Mouse (Mus musculus): ENCODE data around the gene Ttyh1. TPM values are rescaled to one million over a fixed set of nuclear protein-coding genes. Genes with fewer than 3 reads are reported as not detected.
A peak's percentile ranks its signal among the peaks of the same experiment; 100 is the strongest.

The Ttyh1 gene
- polyA plus RNA-seq (2014; fragmentation: Nextera tagmentation; extraction: Ambion mirVana) = 61.0 and 66.6 TPM in 2 replicates

- peak within 1 kb of the TSS; percentile 63 for H3K4me2 ChIP-seq (replicated peaks; ENCODE audit: low read depth, low read length)
- ATAC-seq (ENCODE audit: low FRiP score) = peak; percentile 6; the same call in 1 of the 2 replicates
- H3K4me1 ChIP-seq (replicated peaks; ENCODE audit: control insufficient read depth, insufficient read depth, low read length) = peaks cover 4% of the 10 kb centered on the region
- peak; percentile 79 for DNase-seq (ENCODE audit: low spot score)
- H3K9ac ChIP-seq (ENCODE audit: low read depth, low read length) = peak within 1 kb of the TSS; percentile 83
- peak within 1 kb of the TSS; percentile 61 for H3K4me3 ChIP-seq (ENCODE audit: low read depth, low read length)
- no peaks in the 10 kb centered on the region for H3K36me3 ChIP-seq (ENCODE audit: control insufficient read depth, insufficient read depth, low read length)
- peak within 1 kb of the TSS; percentile 94 for H3K27ac ChIP-seq (ENCODE audit: low read depth, low read length)
- no peaks in the 10 kb centered on the region for H3K9me3 ChIP-seq (ENCODE audit: control insufficient read depth, low read length)
- H3K27me3 ChIP-seq (ENCODE audit: control insufficient read depth, insufficient read depth, low read length) = no peaks in the 10 kb centered on the region
- WGBS = 1% methylated on average over 33 of the region's 37 CpGs
Measured at GRCm38 (mm10) chr7:4119344-4119902, at the start of gene Ttyh1. Gene Ttyh1 (plus strand): TSS chr7:4119408.

- WGBS = 90% methylated on average over 6 of the region's 6 CpGs
Measured at GRCm38 (mm10) chr7:4071066-4071465, 48.1 kb upstream of the Ttyh1 start.

GRCm38 (mm10) chr7:4073144-4073543, 46.1 kb upstream of the Ttyh1 start:
- Histone ChIP-seq H3K27me3 (ENCODE audit: control insufficient read depth, insufficient read depth, low read length) (no peaks in the 10 kb centered on the region), H3K4me3 (ENCODE audit: low read depth, low read length) (no peak overlapping the region), H3K36me3 (ENCODE audit: control insufficient read depth, insufficient read depth, low read length) (no peaks in the 10 kb centered on the region), H3K9ac (ENCODE audit: low read depth, low read length) (no peak overlapping the region), H3K4me2 (replicated peaks; ENCODE audit: low read depth, low read length) (no peak overlapping the region), H3K9me3 (ENCODE audit: control insufficient read depth, low read length) (no peaks in the 10 kb centered on the region), H3K4me1 (replicated peaks; ENCODE audit: control insufficient read depth, insufficient read depth, low read length) (no peaks in the 10 kb centered on the region), H3K27ac (ENCODE audit: low read depth, low read length) (no peak overlapping the region)
- ATAC-seq (ENCODE audit: low FRiP score) (no peak), DNase-seq (ENCODE audit: low spot score) (no peak)
- 85% methylated on average over 3 of the region's 3 CpGs for WGBS

More at GRCm38 (mm10) chr7:4071066-4071465, 48.1 kb upstream of the Ttyh1 start:
- no peak for ATAC-seq (ENCODE audit: low FRiP score)
- Histone ChIP-seq H3K27me3 (ENCODE audit: control insufficient read depth, insufficient read depth, low read length) (no peaks in the 10 kb centered on the region), H3K9me3 (ENCODE audit: control insufficient read depth, low read length) (no peaks in the 10 kb centered on the region), H3K4me1 (replicated peaks; ENCODE audit: control insufficient read depth, insufficient read depth, low read length) (no peaks in the 10 kb centered on the region), H3K4me2 (replicated peaks; ENCODE audit: low read depth, low read length) (no peak overlapping the region), H3K27ac (ENCODE audit: low read depth, low read length) (no peak overlapping the region), H3K9ac (ENCODE audit: low read depth, low read length) (no peak overlapping the region), H3K36me3 (ENCODE audit: control insufficient read depth, insufficient read depth, low read length) (no peaks in the 10 kb centered on the region), H3K4me3 (ENCODE audit: low read depth, low read length) (no peak overlapping the region)
- no peak for DNase-seq (ENCODE audit: low spot score)

GRCm38 (mm10) chr7:4079511-4079910, 39.7 kb upstream of the Ttyh1 start:
- 92% methylated on average over 7 of the region's 7 CpGs for WGBS

GRCm38 (mm10) chr7:4080552-4080951, 38.7 kb upstream of the Ttyh1 start:
- DNase-seq (ENCODE audit: low spot score) (no peak), ATAC-seq (ENCODE audit: low FRiP score) (no peak)
- no peaks in the 10 kb centered on the region for H3K27me3 ChIP-seq (ENCODE audit: control insufficient read depth, insufficient read depth, low read length)
- no peak overlapping the region for H3K27ac ChIP-seq (ENCODE audit: low read depth, low read length)
- no peak overlapping the region for H3K4me3 ChIP-seq (ENCODE audit: low read depth, low read length)
- H3K36me3 ChIP-seq (ENCODE audit: control insufficient read depth, insufficient read depth, low read length) = no peaks in the 10 kb centered on the region
- no peaks in the 10 kb centered on the region for H3K9me3 ChIP-seq (ENCODE audit: control insufficient read depth, low read length)
- 84% methylated on average over 4 of the region's 4 CpGs for WGBS
- H3K4me2 ChIP-seq (replicated peaks; ENCODE audit: low read depth, low read length) = no peak overlapping the region
- H3K9ac ChIP-seq (ENCODE audit: low read depth, low read length) = no peak overlapping the region
- H3K4me1 ChIP-seq (replicated peaks; ENCODE audit: control insufficient read depth, insufficient read depth, low read length) = no peaks in the 10 kb centered on the region

More at GRCm38 (mm10) chr7:4079511-4079910, 39.7 kb upstream of the Ttyh1 start:
- Histone ChIP-seq H3K27ac (ENCODE audit: low read depth, low read length) (no peak overlapping the region), H3K9ac (ENCODE audit: low read depth, low read length) (no peak overlapping the region), H3K4me1 (replicated peaks; ENCODE audit: control insufficient read depth, insufficient read depth, low read length) (no peaks in the 10 kb centered on the region), H3K27me3 (ENCODE audit: control insufficient read depth, insufficient read depth, low read length) (no peaks in the 10 kb centered on the region), H3K4me3 (ENCODE audit: low read depth, low read length) (no peak overlapping the region), H3K36me3 (ENCODE audit: control insufficient read depth, insufficient read depth, low read length) (no peaks in the 10 kb centered on the region), H3K9me3 (ENCODE audit: control insufficient read depth, low read length) (no peaks in the 10 kb centered on the region), H3K4me2 (replicated peaks; ENCODE audit: low read depth, low read length) (no peak overlapping the region)
- ATAC-seq (ENCODE audit: low FRiP score) = no peak
- no peak for DNase-seq (ENCODE audit: low spot score)

GRCm38 (mm10) chr7:4081706-4082105, 37.5 kb upstream of the Ttyh1 start:
- H3K36me3 ChIP-seq (ENCODE audit: control insufficient read depth, insufficient read depth, low read length) = no peaks in the 10 kb centered on the region
- no peak overlapping the region for H3K4me2 ChIP-seq (replicated peaks; ENCODE audit: low read depth, low read length)
- no peak overlapping the region for H3K9ac ChIP-seq (ENCODE audit: low read depth, low read length)
- no peak overlapping the region for H3K4me3 ChIP-seq (ENCODE audit: low read depth, low read length)
- no peak for DNase-seq (ENCODE audit: low spot score)
- H3K9me3 ChIP-seq (ENCODE audit: control insufficient read depth, low read length) = no peaks in the 10 kb centered on the region
- ATAC-seq (ENCODE audit: low FRiP score) = no peak
- no peaks in the 10 kb centered on the region for H3K4me1 ChIP-seq (replicated peaks; ENCODE audit: control insufficient read depth, insufficient read depth, low read length)
- H3K27ac ChIP-seq (ENCODE audit: low read depth, low read length) = no peak overlapping the region
- no peaks in the 10 kb centered on the region for H3K27me3 ChIP-seq (ENCODE audit: control insufficient read depth, insufficient read depth, low read length)

- WGBS = 69% methylated on average over 2 of the region's 2 CpGs
- H3K4me1 ChIP-seq (replicated peaks; ENCODE audit: control insufficient read depth, insufficient read depth, low read length) = no peaks in the 10 kb centered on the region
- no peaks in the 10 kb centered on the region for H3K36me3 ChIP-seq (ENCODE audit: control insufficient read depth, insufficient read depth, low read length)
- H3K27me3 ChIP-seq (ENCODE audit: control insufficient read depth, insufficient read depth, low read length) = no peaks in the 10 kb centered on the region
- no peak overlapping the region for H3K4me2 ChIP-seq (replicated peaks; ENCODE audit: low read depth, low read length)
- H3K9ac ChIP-seq (ENCODE audit: low read depth, low read length) = no peak overlapping the region
- no peak for DNase-seq (ENCODE audit: low spot score)
- no peak overlapping the region for H3K27ac ChIP-seq (ENCODE audit: low read depth, low read length)
- H3K4me3 ChIP-seq (ENCODE audit: low read depth, low read length) = no peak overlapping the region
- no peaks in the 10 kb centered on the region for H3K9me3 ChIP-seq (ENCODE audit: control insufficient read depth, low read length)
- no peak for ATAC-seq (ENCODE audit: low FRiP score)
Measured at GRCm38 (mm10) chr7:4082804-4083203, 36.4 kb upstream of the Ttyh1 start.

GRCm38 (mm10) chr7:4084161-4084560, 35.0 kb upstream of the Ttyh1 start:
- Histone ChIP-seq H3K36me3 (ENCODE audit: control insufficient read depth, insufficient read depth, low read length) (no peaks in the 10 kb centered on the region), H3K9me3 (ENCODE audit: control insufficient read depth, low read length) (no peaks in the 10 kb centered on the region), H3K27ac (ENCODE audit: low read depth, low read length) (no peak overlapping the region), H3K4me1 (replicated peaks; ENCODE audit: control insufficient read depth, insufficient read depth, low read length) (no peaks in the 10 kb centered on the region), H3K4me3 (ENCODE audit: low read depth, low read length) (no peak overlapping the region), H3K4me2 (replicated peaks; ENCODE audit: low read depth, low read length) (no peak overlapping the region), H3K9ac (ENCODE audit: low read depth, low read length) (no peak overlapping the region), H3K27me3 (ENCODE audit: control insufficient read depth, insufficient read depth, low read length) (no peaks in the 10 kb centered on the region)
- 69% methylated on average over 6 of the region's 6 CpGs for WGBS
- DNase-seq (ENCODE audit: low spot score) (no peak), ATAC-seq (ENCODE audit: low FRiP score) (no peak)

GRCm38 (mm10) chr7:4085562-4085961, 33.6 kb upstream of the Ttyh1 start:
- H3K4me1 ChIP-seq (replicated peaks; ENCODE audit: control insufficient read depth, insufficient read depth, low read length) = no peaks in the 10 kb centered on the region
- DNase-seq (ENCODE audit: low spot score) (no peak), ATAC-seq (ENCODE audit: low FRiP score) (no peak)
- no peak overlapping the region for H3K9ac ChIP-seq (ENCODE audit: low read depth, low read length)
- no peak overlapping the region for H3K27ac ChIP-seq (ENCODE audit: low read depth, low read length)
- H3K9me3 ChIP-seq (ENCODE audit: control insufficient read depth, low read length) = no peaks in the 10 kb centered on the region
- H3K4me2 ChIP-seq (replicated peaks; ENCODE audit: low read depth, low read length) = no peak overlapping the region
- H3K4me3 ChIP-seq (ENCODE audit: low read depth, low read length) = no peak overlapping the region
- no peaks in the 10 kb centered on the region for H3K27me3 ChIP-seq (ENCODE audit: control insufficient read depth, insufficient read depth, low read length)
- no peaks in the 10 kb centered on the region for H3K36me3 ChIP-seq (ENCODE audit: control insufficient read depth, insufficient read depth, low read length)
